Mouse (Mus musculus) hematopoietic stem cell, adult 5-6 weeks (primary cell): ENCODE measurements around the gene Bst1. TPM values are rescaled to one million over a fixed set of nuclear protein-coding genes. Genes with fewer than 3 reads are reported as not detected.

Experiments
- ATAC-seq, 2 experiments: fragments of 125-278 bp in 1 of 2; replicated peaks in 1 of 2; 2 replicates each; pipeline ENCODE4 v1.8.0; 2016 to 2017; ENCODE audit warnings: inconsistent platforms in 2 of 2, mild to moderate bottlenecking in 2 of 2, moderate number of reproducible peaks in 2 of 2, low read depth in 1 of 2, moderate TSS enrichment in 1 of 2; ENCODE audit not compliant: low FRiP score in 2 of 2, poor library complexity in 2 of 2, severe bottlenecking in 2 of 2, insufficient read depth in 1 of 2, low TSS enrichment in 1 of 2
- total RNA-seq: library from RNA; stranded (forward); fragments of 172-1452, 232-1000 nt; gene quantifications from 2 replicates; pipeline ENCODE4 v1.2.3, GENCODE M21; 2017

Gene Bst1
- total RNA-seq, 1 experiment from 2014 or later = 4.1 TPM

GRCm38 (mm10) chr5:43806340-43806739, 12.3 kb upstream of the Bst1 start:
- ATAC-seq = no peak

GRCm38 (mm10) chr5:43806914-43807313, 11.8 kb upstream of the Bst1 start:
- ATAC-seq = peak in 1 of 2 experiments; percentile 34; a peak in 2 of 4 replicates

DNA sequence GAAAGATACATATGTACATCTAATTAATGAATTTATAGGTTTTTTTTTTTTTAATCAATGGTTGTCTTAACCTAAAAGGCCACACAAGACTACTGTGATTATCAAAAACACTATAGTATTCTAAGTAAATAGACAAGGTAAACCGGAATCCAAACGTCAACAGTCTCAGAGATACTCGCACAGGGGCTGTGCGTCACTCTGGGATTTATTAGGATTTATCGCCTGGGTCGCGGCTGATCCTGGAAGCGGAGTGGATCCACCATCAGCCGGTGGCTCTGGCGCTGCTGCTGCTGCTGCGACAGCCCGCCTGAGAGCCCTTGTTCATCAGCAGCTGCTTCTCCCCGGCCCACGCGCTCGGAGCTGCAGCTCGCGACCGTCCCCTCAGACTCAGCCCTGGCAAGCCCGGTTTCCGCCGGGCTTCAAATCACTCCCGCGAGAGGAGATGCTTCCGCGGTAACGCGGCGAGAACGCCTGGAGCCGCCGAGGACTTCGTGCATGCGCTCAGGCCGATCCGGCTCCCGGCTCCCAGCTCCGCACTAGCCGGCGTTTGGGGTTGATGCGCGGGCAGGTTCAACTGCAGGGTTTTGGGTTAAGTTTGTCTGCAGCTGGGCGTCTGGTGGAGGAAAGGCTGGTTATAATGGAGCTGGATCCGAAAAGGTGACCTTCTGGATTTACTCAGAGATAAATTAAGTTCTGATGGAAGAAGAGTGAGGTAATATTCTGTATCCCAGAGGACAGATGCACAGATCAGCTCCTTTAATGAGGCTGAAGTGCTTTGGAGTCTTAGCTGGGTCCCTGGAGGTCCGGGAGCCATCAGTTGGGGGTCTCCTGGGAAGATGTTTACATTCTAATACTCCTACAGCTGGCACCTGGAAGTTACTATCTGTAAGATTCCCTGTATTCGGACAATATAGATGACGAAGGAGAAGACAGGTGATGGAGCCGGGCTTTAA, 10.7 kb upstream of the Bst1 start:
- ATAC-seq = peak; percentile 94 to 96

GRCm38 (mm10) chr5:43810427-43811062, 8.1 kb upstream of the Bst1 start:
- no peak for ATAC-seq

- no peak for ATAC-seq
These were observed 4.1 kb upstream of the Bst1 start for GRCm38 (mm10) chr5:43814536-43814935.

GRCm38 (mm10) chr5:43815769-43816168, 2.9 kb upstream of the Bst1 start:
- no peak for ATAC-seq

DNA sequence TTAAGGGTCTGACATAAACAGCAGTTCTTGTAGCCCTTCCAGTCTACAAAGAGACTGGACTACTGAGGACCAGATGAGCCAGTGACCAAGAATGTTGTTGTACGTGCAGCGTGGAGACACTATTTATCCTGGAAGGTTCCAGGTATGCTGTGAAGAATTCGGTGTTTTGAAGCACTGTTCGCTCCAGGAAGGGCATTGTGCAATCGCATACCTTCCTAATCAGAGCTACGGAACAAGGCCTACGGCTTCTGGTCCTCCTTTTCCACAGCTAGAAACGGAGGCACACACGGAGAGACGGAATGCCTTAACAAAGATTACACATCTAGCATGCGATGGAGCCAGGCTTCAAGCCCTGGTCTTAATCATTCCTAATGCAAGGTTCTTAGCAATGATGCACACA, 2.1 kb downstream of the Bst1 start:
- no peak for ATAC-seq

DNA sequence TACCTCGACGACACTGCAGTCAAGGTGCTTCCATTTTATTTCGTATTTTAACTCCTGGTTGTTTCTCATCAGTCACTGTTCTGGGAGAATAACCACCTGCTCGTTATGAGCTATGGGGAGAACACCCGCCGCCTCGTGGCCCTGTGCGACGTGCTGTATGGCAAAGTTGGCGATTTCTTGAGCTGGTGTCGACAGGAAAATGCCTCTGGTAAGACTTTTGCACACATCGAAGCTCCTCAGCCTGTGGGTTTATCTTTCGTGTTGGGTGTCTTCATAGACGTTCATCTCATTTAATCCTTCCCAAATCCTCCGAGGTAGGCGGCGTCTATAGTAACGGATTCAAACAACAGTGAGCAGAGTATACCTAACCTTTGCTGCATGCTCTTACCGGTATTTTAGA, 2.9 kb downstream of the Bst1 start, which contains the start of gene Fbxl5:
Gene Fbxl5 (minus strand): TSS at position 101 of the 400 bp plus-strand sequence.
- no peak for ATAC-seq

GRCm38 (mm10) chr5:43822199-43822598, 3.5 kb downstream of the Bst1 start:
- ATAC-seq = no peak

GRCm38 (mm10) chr5:43822824-43823223, 4.1 kb downstream of the Bst1 start:
- no peak for ATAC-seq

- peak; percentile 76 to 87 for ATAC-seq
These were observed 5.9 kb downstream of the Bst1 start for GRCm38 (mm10) chr5:43824580-43824979.

DNA sequence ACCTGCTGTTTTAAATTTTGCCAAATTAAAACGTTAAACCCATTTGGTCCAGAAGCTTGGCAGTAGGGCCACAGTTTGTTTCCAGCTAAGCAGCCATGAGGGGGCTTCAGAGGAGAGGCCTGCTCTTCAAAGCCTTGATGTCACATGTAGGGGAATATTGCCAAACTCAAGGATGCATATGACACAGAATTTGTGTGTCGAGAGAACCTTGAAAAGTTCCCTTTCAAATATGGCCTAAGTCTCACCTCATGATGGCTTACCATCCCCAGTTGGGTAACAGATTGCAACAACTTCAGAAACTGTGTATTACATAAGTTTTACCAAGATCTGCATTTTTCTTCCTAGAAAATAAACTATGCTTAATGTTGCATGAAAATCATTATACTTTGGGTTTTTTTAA, 8.2 kb downstream of the Bst1 start:
- peak; percentile 42 to 54; a peak in 2 of 4 replicates for ATAC-seq

- no peak for ATAC-seq
These were observed 8.7 kb downstream of the Bst1 start for GRCm38 (mm10) chr5:43827366-43827765.

DNA sequence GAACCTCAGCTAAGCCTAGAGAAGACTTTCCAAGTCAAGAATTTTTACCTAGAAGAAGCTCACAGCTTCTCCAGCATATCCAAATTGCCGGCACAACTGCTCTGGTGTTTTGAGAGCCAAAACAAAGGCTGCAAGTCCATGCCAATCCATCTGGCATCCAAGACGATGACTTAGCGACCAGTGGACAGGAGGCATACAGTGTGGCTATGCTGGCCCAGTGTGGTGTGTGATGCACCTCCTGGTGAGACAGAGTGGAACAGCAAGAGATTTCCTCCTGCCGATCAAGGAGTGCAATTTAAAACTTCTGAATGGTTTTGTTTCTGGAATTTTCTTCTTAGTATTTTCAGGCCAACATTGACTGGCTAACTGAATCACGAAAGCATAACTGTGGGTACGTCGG, 17.9 kb downstream of the Bst1 start:
- ATAC-seq = 0 out of 4 replicates have a peak, but pooled peaks of 1 of the 2 experiments have one; percentile 42

DNA sequence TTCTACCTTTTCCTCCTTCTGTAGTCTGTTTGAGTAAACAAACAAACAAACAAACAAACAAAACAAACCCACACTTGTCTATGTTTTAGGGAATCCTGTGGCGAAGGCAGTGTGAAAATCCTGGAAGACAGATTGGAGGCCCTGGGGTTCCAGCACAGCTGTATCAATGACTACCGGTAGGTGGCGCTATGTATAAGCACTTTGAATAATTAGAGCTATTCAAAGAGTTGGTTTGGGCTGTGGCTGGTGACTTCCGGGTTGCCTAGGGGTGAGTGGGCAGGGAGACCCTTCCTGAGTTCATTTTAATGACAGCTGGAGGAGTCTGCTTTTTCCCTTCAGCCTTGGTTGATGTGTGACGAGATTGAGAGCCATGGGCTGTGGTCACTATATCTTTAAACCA, 18.7 kb downstream of the Bst1 start:
- peak in 1 of 2 experiments; percentile 56; a peak in 2 of 4 replicates for ATAC-seq

DNA sequence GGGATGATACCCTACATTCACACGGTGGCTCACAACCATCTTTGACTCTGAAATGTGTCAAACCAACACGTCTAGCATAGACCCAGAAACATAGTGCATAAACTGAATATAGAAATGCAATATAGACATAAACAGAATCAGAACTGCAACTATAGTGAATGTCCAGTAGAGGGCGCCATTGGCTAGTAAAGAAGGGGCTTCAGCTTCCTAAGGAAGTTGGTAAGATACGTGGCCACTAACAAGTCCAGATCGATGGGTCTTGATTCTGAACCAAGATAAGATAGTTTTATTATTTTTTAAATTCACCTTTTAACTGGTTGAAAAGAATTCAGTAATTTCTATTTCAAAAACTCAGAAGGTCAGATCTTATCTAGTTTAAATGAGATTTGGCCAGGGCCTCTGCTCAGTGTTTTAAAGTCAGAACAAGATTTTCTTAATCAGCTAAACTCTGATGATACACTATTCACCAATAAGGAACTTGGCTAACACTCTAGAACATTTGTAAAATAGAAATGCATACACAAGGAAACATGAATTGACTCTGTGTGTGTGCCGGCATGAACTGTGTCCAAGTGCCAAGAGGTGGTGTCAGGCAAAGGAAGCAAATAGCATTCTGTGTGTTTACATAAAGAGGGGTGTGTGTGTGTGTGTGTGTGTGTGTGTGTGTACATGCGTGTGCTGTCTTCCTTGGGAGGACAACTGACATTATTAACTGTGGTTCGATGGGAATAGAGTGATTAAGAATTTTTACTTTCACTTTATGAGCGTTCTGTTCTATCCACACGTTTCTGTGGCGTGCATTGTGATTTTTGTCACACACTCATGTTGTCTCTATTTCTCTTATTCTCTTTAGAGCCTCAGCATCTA, 22.7 kb downstream of the Bst1 start:
- ATAC-seq = peak; percentile 83 to 86

DNA sequence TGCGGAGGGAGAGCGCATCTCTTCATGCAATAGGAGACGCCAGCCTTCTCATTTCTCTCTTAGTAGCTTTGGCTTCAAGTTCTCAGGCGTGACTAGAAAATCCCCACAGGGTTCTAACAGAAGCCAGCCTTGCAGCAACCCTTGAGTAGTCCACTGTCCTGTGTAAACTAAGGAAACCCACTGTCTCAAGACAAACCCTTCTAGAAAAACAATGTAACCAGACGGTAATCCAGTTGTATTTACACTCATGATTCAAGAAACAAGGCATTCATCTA, 23.3 kb downstream of the Bst1 start:
- no peak for ATAC-seq
